Mouse (Mus musculus) intestine, embryonic 14.5 days (tissue): ENCODE data around the gene 4933411K16Rik. TPM values are rescaled to one million over a fixed set of nuclear protein-coding genes. Genes with fewer than 3 reads are reported as not detected.

Experiments
- ATAC-seq: fragments of 200-750 bp; cut with Nextera tagmentation; replicated peaks from 2 replicates; pipeline ENCODE4 v1.8.0; 2017; ENCODE audit warnings: low read depth, moderate number of reproducible peaks, moderate TSS enrichment, moderate library complexity; ENCODE audit not compliant: low FRiP score, low TSS enrichment
- DNase-seq: peaks from one replicate; pipeline ENCODE4 v3.0.0-alpha.2; 2018; ENCODE audit warnings: low spot score
- H3K27ac ChIP-seq: fragments of 300-500 bp; sonication (generic); 2 replicates; pipeline ENCODE4 v1.5.1; 2014; ENCODE audit warnings: low read depth, mild to moderate bottlenecking, control low read depth
- H3K27me3 ChIP-seq: fragments of 300-500 bp; sonication (generic); replicated peaks from 2 replicates; pipeline ENCODE4 v1.6.1; 2014; ENCODE audit warnings: low read length, control low read depth; ENCODE audit not compliant: control insufficient read depth, insufficient read depth
- H3K36me3 ChIP-seq: fragments of 300-500 bp; sonication (generic); 2 replicates; pipeline ENCODE4 v1.6.1; 2014; ENCODE audit warnings: low read length, control low read depth; ENCODE audit not compliant: control insufficient read depth, insufficient read depth
- H3K4me1 ChIP-seq: fragments of 300-500 bp; sonication (generic); replicated peaks from 2 replicates; pipeline ENCODE4 v1.6.1; 2014; ENCODE audit warnings: low read length, control low read depth, mixed read lengths; ENCODE audit not compliant: control insufficient read depth, insufficient read depth
- H3K4me2 ChIP-seq: fragments of 300-500 bp; sonication (generic); 2 replicates; pipeline ENCODE4 v1.6.1; 2014; ENCODE audit warnings: low read length
- H3K4me3 ChIP-seq: fragments of 300-500 bp; sonication (generic); 2 replicates; pipeline ENCODE4 v1.5.1; 2014; ENCODE audit warnings: low read depth, low read length, control low read depth, mixed read lengths
- H3K9ac ChIP-seq: fragments of 300-500 bp; sonication (generic); 2 replicates; pipeline ENCODE4 v1.6.1; 2014; ENCODE audit warnings: mild to moderate bottlenecking, low read length
- H3K9me3 ChIP-seq: fragments of 300-500 bp; sonication (generic); 2 replicates; pipeline ENCODE4 v1.6.1; 2016; ENCODE audit warnings: low read length, control low read depth; ENCODE audit not compliant: control insufficient read depth
- WGBS: fragments of 180-500 bp; shearing (Covaris S2); extraction: QIAGEN DNeasy Blood & Tissue Kit; methylation state at CpG from one replicate; pipeline ENCODE4 v1.1.7; 2014; 5-methylcytosine and 5-hydroxymethylcytosine counted together
- polyA plus RNA-seq: library from polyadenylated mRNA; unstranded; fragments of >200 nt; fragmentation: Nextera tagmentation; extraction: Ambion mirVana; gene quantifications from 2 replicates; pipeline ENCODE4 v1.2.1, GENCODE M21; 2014

Gene 4933411K16Rik
- polyA plus RNA-seq, 1 experiment from 2014 or later = not detected

DNA sequence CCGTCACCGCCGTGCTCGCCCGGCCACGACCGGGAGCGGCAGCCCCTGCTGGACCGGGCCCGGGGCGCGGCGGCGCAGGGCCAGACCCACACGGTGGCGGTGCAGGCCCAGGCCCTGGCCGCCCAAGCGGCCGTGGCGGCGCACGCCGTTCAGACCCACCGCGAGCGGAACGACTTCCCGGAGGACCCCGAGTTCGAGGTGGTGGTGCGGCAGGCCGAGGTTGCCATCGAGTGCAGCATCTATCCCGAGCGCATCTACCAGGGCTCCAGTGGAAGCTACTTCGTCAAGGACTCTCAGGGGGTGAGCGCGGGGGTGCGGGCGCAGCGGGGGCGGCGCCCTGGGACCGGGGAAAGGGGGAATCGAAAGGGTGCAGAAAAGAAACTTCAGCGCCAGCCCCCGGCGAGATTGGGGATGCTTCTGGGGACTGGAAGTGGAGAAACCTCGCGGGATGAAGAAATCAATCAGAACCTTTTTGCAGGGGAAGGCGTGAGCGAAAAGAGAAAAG, 38.6 kb downstream of the 4933411K16Rik start:
- no peaks in the 10 kb centered on the region for H3K27me3 ChIP-seq
- H3K4me1 ChIP-seq = peaks cover 26% of the 10 kb centered on the region
- H3K4me3 ChIP-seq = peak overlapping the region; percentile 87
- H3K36me3 ChIP-seq = peaks cover 17% of the 10 kb centered on the region; the same call in 1 of the 2 replicates
- H3K9me3 ChIP-seq = no peaks in the 10 kb centered on the region
- ATAC-seq = peak; percentile 71
- peak overlapping the region; percentile 79 for H3K9ac ChIP-seq
- no peak for DNase-seq
- H3K27ac ChIP-seq = peak overlapping the region; percentile 86
- under 1% methylated on average over 49 of the region's 52 CpGs for WGBS
- peak overlapping the region; percentile 74 for H3K4me2 ChIP-seq

DNA sequence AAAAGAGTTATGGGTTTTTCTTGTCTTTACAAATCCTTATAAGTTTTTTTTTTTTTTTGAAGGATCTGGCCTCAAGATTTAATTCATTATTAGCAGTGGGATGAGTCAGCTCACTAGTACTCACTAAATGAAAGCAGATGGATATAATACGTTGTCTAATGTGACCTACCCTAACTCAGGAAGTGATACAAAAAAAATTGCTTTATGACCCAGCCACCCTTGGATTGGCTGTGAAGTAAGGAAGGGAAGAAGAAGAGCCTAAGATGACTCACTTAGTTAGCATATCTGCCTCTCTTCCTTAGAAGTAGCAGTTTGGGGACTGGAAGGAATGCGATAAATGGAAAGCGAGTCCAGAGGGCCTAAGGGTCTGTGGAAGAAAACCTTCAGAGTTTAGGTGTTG, 47.4 kb downstream of the 4933411K16Rik start:
- Histone ChIP-seq H3K4me2 (no peak overlapping the region), H3K9me3 (no peaks in the 10 kb centered on the region), H3K9ac (no peak overlapping the region), H3K27ac (no peak overlapping the region), H3K4me1 (no peaks in the 10 kb centered on the region), H3K4me3 (no peak overlapping the region), H3K36me3 (peaks cover 37% of the 10 kb centered on the region), H3K27me3 (no peaks in the 10 kb centered on the region)
- no peak for DNase-seq
- no peak for ATAC-seq
- 87% methylated on average over 3 of the region's 3 CpGs for WGBS

Other genes with a start within 250 kb of the 4933411K16Rik start
- 13.3 and 15.4 TPM in 2 replicates for gene Frat1, start 222.3 kb upstream of the 4933411K16Rik start, polyA plus RNA-seq
- 6.4 and 6.5 TPM in 2 replicates for gene Frat2, start 204.1 kb upstream of the 4933411K16Rik start, polyA plus RNA-seq
- 16.2 and 16.3 TPM in 2 replicates for gene Rrp12, start 156.1 kb upstream of the 4933411K16Rik start, polyA plus RNA-seq
- 819 and 835 TPM in 2 replicates for gene Pgam1, start 140.3 kb upstream of the 4933411K16Rik start, polyA plus RNA-seq
- 84.7 and 88.0 TPM in 2 replicates for gene Exosc1, start 118.8 kb upstream of the 4933411K16Rik start, polyA plus RNA-seq
- 69.2 and 76.6 TPM in 2 replicates for gene Zdhhc16, start 118.8 kb upstream of the 4933411K16Rik start, polyA plus RNA-seq
- gene Mms19, start 71.1 kb upstream of the 4933411K16Rik start, polyA plus RNA-seq = 36.3 and 41.0 TPM in 2 replicates
- gene Ubtd1, start 70.5 kb upstream of the 4933411K16Rik start, polyA plus RNA-seq = 9.1 and 9.9 TPM in 2 replicates
- 0.27 and 0.32 TPM in 2 replicates for gene Ankrd2, start 16.2 kb upstream of the 4933411K16Rik start, polyA plus RNA-seq
- gene Hoga1, start 6.6 kb upstream of the 4933411K16Rik start, polyA plus RNA-seq = 1.4 and 1.7 TPM in 2 replicates
- gene Morn4, start 34.1 kb downstream of the 4933411K16Rik start, polyA plus RNA-seq = 24.2 and 26.7 TPM in 2 replicates
- 23.5 and 32.0 TPM in 2 replicates for gene Pi4k2a, start 38.2 kb downstream of the 4933411K16Rik start, polyA plus RNA-seq
- gene Avpi1, start 76.8 kb downstream of the 4933411K16Rik start, polyA plus RNA-seq = 33.6 and 35.2 TPM in 2 replicates
- 10.1 and 10.3 TPM in 2 replicates for gene Marveld1, start 95.2 kb downstream of the 4933411K16Rik start, polyA plus RNA-seq
- gene Zfyve27, start 111.7 kb downstream of the 4933411K16Rik start, polyA plus RNA-seq = 17.5 TPM in 2 replicates
- 16.2 and 46.3 TPM in 2 replicates for gene Sfrp5, start 150.0 kb downstream of the 4933411K16Rik start, polyA plus RNA-seq
- gene Golga7b, start 195.3 kb downstream of the 4933411K16Rik start, polyA plus RNA-seq = 1.2 TPM in 2 replicates